Mouse (Mus musculus): ENCODE results near the gene Pcyt2.
A peak's percentile ranks its signal among the peaks of the same experiment; 100 is the strongest.

DNA sequence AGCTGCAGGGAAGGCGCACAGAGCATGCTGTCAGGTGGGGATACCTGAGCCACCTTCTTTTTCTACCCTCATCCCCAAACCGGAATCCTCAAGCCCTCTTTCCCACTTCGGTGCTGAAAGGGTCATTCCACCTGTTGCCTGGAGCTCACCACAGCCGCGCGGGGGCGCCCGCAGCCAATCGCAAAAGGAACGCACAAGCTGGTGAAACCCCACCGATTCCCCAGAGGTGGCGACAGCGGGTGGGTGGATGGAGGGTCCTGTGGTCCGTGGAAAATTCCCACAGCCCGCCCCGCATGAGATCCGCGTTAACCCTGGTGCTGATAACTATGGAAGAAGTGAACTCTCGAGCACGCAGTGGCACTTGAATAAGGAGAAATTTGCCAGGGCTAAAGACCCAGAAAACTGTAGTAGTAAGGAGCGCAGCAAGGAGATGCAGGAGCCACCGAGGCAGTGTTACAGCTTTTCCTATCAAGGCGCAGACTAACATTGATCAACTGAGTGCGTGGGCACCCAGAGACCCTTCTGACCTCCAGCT, 41.2 kb upstream of the Pcyt2 start:
- TF ChIP-seq POLR2A (IDR thresholded peaks at IDR 0.05; ENCODE audit: low read depth, low read length) (no peak), CTCF (IDR thresholded peaks at IDR 0.05; ENCODE audit: extremely low read depth, insufficient read length, insufficient replicate concordance, low read depth, low read length) (peak; percentile 70)

Data from small intestine, adult 2 months (tissue).